Mouse (Mus musculus) olfactory bulb, adult 2 months (tissue): ENCODE data around the gene Tert.

Experiments
- CTCF ChIP-seq: fragments of 200-500 bp; IDR thresholded peaks from 2 replicates; pipeline ENCODE4 v1.5.1; 2012; ENCODE audit warnings: low read depth, mild to moderate bottlenecking, low read length, moderate library complexity; ENCODE audit not compliant: insufficient read depth
- POLR2A ChIP-seq: fragments of 200-500 bp; IDR thresholded peaks from 2 replicates; pipeline ENCODE4 v1.6.1; 2012; ENCODE audit warnings: mild to moderate bottlenecking, low read depth, low read length, moderate library complexity; ENCODE audit not compliant: insufficient read depth

DNA sequence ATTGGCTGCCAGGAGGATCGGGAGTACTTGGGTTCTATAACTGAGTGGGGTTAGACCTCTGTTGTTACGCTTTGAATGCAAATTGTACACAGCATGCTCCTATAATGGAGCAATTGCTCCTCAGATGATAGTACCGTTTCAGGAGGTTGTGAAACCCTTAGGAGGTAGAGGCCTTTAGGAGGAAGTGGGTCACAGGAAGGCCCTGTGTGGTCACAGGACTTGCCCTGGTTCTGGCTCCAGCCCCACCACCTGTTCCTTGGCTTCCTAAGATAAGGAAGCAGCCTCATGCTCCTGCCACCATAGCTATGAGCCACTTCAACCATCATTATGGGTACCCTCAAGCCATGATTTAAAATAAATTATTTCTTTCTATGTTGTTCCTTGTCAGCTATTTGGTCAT is 35.2 kb upstream of the Tert start:
- TF ChIP-seq POLR2A (no peak), CTCF (no peak)
